Mouse (Mus musculus) adrenal gland, adult 10 weeks (tissue): ENCODE results near the gene Sppl2b. TPM values are rescaled to one million over a fixed set of nuclear protein-coding genes. Genes with fewer than 3 reads are reported as not detected.

Experiments used
- polyA plus RNA-seq: library from polyadenylated mRNA; stranded (reverse); fragments of 350-450 nt; fragmentation: Illumina TruSeq; extraction: RNeasy Lipid Tissue Mini Kit (QIAGEN cat#74804); gene quantifications from one replicate; pipeline ENCODE4 v1.2.3, GENCODE M21; 2014; ENCODE audit warnings: low read depth, low replicate concordance

The Sppl2b gene
- not detected for polyA plus RNA-seq

DNA sequence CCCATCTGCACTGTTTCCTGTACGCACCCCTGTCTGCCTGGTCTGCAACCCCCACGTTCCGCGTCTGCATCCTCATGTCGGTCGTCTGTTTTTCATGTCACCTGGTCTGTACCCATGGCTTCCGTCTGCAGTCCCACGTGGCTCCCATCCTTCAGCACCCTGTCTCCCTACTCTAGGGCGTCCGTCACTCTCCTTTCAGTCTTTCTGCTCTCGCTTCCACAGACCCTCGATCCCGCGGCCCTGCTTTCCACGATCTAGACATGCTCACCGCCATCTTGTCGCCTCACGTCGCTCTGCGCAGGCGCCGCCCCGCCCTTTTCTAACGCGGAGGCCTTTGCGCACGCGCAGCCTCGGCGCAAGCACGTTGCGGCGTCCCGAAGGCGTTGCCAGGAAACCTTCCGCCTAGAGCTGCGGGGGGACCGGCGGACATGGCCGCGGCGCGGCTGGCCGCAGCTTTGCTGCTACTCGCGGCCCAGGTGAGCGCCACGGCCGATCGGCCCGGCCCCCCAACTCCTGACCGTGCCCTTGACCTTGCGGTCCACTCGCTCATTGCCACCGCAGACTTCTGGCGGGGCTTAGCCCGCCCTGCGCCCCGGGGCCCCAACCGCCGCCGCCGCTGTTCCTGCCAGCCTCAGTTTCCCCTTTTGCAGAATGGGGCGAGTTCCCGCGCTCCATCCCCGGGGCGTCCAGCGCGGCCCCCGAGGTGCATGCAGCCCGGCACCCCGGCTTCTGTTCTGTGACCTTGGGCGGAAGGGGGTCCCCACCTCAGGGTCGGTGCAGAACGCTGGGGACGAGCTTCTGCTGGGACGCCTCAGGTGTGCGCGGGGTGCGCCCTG, at the start of gene Sppl2b, which contains the start of gene Lsm7:
TSS of gene Sppl2b (plus strand) at position 363 of the 836 bp plus-strand sequence.
TSS of gene Lsm7 (minus strand) at position 297 of the 836 bp plus-strand sequence.

DNA sequence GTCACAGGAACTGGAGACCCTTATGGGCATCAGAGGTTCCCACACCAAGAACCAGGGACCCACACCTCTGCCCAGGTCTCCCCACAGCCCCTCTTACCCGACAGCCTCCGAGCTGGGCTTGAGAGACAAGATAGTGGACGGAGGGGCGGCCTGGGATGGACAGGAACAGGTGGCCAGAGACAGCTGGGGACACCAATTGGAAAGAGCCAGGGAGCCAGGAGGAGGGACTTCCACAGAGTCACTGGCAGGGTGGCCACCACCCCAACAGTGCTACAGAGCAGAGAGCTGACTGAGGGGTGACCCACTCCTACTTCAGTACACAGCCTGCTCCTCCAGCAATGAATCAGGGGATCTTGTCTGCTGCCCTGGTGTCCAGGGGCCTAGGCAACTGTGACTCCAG, 41.7 kb upstream of the Sppl2b start, which contains the start of gene Jsrp1:
TSS of gene Jsrp1 (minus strand) at position 133 of the 400 bp plus-strand sequence.

DNA sequence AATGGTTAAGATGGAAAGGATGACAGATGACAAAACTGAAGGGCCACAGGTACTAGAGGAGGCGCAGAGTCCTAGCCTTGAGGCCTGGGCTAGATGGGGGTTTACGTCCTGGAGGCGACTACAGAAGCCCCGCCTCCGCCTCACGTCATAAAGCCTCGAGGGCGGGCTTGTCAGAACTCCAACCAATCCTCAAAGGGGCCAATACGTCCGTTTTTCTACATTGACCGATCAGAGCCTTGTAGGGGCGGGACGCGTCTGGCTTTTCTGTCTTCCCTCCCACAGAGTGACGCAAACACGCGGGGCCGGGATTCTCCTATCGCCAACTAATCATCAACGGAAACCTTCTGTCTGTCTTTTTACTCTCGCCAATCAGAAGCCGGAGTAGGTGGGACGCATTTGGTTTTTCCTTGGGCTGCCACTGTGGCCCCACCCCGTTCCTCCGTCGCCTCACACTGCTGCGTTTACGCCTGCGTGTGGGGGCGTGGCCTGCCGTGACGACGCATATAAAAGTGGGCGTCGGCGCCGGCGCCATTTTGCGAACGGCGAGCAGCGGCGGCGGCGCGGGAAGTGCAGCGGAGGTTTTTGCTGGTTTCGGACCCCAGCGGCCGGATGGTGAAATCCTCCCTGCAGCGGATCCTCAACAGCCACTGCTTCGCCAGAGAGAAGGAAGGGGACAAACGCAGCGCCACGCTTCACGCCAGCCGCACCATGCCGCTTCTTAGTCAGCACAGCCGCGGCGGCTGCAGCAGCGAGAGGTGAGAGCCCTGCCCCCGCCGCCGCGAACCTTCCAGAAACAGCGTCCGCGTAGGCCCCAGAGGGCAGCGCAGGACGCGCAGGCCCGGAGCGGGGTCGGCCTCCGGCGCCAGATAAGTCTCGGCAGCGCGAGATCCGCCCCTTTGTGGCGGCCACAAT, 28.7 kb upstream of the Sppl2b start, which contains the start of gene Oaz1:
TSS of gene Oaz1 (plus strand) at position 506 of the 912 bp plus-strand sequence.

DNA sequence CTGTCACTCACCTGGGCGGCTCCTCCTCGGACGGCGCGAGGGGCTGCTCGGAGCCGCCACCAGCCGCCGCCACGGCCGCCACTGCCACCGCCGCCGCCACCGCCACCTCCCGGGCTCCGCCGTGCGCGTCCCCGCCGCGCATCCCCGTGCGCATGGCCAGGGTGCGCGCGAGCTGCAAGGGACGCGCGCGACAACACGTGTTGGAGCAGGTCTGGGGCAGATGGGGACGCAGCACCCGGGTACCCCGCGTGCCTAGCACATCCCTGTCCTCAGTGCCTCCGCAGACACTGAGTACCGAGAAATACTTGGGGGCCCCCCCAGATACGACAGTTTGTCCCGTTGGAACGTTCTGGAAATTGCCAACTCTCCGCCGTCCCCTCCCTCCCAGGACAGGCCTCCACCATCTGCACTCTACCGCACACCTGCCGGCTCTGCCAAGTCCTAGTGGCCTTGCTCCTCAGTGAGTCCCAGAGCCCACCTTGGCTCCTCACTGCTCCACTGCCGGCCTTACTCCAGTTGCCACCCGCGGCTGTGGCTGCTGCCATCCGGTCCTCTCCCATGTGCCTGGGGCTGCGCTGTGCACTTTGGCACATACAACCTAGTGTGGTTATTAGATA, 11.0 kb upstream of the Sppl2b start, which contains the start of gene Lingo3:
TSS of gene Lingo3 (minus strand) at position 109 of the 617 bp plus-strand sequence.

DNA sequence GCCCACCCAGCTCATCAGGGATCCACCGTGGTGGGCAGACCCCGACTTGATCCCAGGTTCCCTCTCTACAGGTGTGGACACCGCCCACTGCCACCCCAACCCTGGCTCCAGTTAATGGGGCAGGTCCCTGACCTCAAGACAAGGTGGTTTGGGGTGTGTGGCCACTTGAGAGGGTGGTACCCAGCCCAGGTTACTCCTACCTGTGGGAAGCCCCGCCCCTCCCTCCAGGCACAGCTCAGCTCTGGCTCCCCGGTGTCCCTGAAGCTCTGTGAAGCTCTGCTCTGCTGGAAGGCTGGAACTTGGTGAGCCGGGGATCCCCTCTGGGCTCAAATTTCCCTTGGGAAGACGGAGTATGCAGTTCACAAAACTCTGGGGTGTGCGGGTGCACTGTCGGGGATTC, 16.5 kb downstream of the Sppl2b start, which contains the start of gene Tmprss9:
TSS of gene Tmprss9 (plus strand) at position 268 of the 400 bp plus-strand sequence.

DNA sequence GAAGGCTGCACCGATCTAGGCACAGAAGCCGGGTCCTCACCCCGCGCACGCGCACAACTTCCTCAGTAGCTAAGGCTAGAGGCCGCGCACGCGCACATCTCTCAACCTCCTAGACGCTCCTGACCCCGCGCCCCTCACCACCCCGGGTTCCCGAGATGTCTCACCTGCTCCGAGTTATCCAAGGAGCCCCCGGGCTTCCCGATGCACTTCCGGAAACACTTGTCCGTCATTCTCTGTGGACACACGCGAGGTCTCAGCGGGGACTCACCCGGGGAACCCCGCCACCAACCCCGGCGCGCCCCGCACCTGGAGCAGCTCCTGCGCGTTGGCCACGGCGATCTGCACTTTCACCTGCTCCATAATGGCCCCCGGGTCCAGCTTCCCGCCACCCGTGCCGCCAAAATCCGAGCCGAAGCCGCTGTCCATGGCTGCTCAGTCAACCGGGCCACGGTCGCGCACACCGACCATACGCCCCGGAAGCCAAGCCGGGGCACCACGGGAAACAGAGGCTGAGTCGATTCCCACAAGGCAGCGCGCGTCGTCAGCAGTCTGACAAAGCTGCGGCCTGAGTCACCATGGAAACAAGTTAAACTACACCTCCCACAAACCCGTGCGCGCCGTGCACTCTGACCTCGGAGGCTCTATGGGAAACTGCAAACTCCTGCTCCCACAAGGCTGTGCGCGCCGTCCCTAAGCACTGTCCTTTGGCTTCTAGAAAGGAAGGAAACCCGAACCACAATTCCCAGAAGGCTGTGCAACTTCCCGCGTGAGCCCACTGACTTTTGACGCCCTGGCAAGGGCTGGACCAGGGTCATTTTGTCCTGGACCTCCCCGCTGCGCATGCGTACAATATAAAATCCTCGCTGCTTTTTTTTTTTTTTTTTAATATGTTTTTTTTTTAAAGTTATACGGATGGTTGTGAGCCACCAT, 45.5 kb downstream of the Sppl2b start, which contains the start of gene Timm13:
TSS of gene Timm13 (minus strand) at position 652 of the 930 bp plus-strand sequence.

DNA sequence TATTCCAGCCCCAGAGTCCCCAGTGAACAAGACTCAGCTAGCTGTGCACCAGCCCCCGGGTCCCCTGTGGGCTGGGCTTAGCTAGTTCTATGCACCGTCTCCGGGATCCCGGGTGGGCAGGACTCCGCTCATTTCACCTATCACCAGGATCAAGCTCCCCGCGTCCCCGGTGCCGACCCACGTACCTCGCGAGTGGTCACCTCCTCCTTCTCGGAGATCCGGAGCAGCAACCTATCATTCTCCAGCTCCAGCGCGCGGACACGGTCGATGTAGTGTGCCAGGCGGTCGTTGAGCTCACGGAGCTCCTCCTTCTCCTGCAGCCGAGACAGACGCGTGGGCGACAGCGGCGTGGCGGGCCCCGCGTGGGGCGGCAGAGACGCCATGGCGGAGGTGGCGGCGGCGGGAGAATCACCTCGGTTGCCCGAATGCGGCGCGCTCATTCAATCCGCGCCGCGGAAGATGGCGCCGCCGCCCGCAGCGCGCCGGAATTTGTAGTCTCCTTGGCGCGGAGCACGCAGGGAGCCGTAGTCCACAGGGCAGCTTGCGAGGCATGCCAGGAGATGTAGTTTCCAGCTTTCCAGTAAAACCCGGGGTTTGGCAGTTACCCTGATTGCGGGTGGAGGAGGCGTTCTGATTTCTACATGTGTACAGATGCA, 62.8 kb downstream of the Sppl2b start, which contains the start of gene Lmnb2:
TSS of gene Lmnb2 (minus strand) at position 467 of the 656 bp plus-strand sequence.

Other genes with a start within 250 kb of the Sppl2b start
- not detected for gene Gm49322, start 249.3 kb upstream of the Sppl2b start, polyA plus RNA-seq
- gene Csnk1g2, start 232.4 kb upstream of the Sppl2b start, polyA plus RNA-seq = 2.0 TPM
- gene Btbd2, start 198.2 kb upstream of the Sppl2b start, polyA plus RNA-seq = 0.58 TPM
- gene Mknk2, start 177.2 kb upstream of the Sppl2b start, polyA plus RNA-seq = 3.6 TPM
- 3.9 TPM for gene Mob3a, start 153.3 kb upstream of the Sppl2b start, polyA plus RNA-seq
- gene Izumo4, start 153.1 kb upstream of the Sppl2b start, polyA plus RNA-seq = not detected
- gene Ap3d1, start 113.0 kb upstream of the Sppl2b start, polyA plus RNA-seq = 9.3 TPM
- gene Dot1l, start 100.1 kb upstream of the Sppl2b start, polyA plus RNA-seq = 3.6 TPM
- 2.6 TPM for gene Sf3a2, start 57.1 kb upstream of the Sppl2b start, polyA plus RNA-seq
- gene Plekhj1, start 56.6 kb upstream of the Sppl2b start, polyA plus RNA-seq = 2.5 TPM
- not detected for gene Amh, start 50.0 kb upstream of the Sppl2b start, polyA plus RNA-seq
- not detected for gene Jsrp1, start 41.8 kb upstream of the Sppl2b start, polyA plus RNA-seq
- 163 TPM for gene Oaz1, start 28.6 kb upstream of the Sppl2b start, polyA plus RNA-seq
- 0.76 TPM for gene Lingo3, start 11.2 kb upstream of the Sppl2b start, polyA plus RNA-seq
- 3.7 TPM for gene Lsm7, start 66 bp upstream of the Sppl2b start, polyA plus RNA-seq
- not detected for gene Tmprss9, start 16.6 kb downstream of the Sppl2b start, polyA plus RNA-seq
- gene Timm13, start 45.7 kb downstream of the Sppl2b start, polyA plus RNA-seq = not detected
- 0.23 TPM for gene Lmnb2, start 63.0 kb downstream of the Sppl2b start, polyA plus RNA-seq
- gene Gadd45b, start 74.8 kb downstream of the Sppl2b start, polyA plus RNA-seq = 28.2 TPM
- 10.1 TPM for gene Gng7, start 159.7 kb downstream of the Sppl2b start, polyA plus RNA-seq
- gene Diras1, start 170.4 kb downstream of the Sppl2b start, polyA plus RNA-seq = 0.93 TPM
- 1.7 TPM for gene Slc39a3, start 182.2 kb downstream of the Sppl2b start, polyA plus RNA-seq
- 2.3 TPM for gene Sgta, start 204.9 kb downstream of the Sppl2b start, polyA plus RNA-seq
- not detected for gene Thop1, start 214.8 kb downstream of the Sppl2b start, polyA plus RNA-seq
- gene Creb3l3, start 243.6 kb downstream of the Sppl2b start, polyA plus RNA-seq = not detected